In the genomic region with DNA sequence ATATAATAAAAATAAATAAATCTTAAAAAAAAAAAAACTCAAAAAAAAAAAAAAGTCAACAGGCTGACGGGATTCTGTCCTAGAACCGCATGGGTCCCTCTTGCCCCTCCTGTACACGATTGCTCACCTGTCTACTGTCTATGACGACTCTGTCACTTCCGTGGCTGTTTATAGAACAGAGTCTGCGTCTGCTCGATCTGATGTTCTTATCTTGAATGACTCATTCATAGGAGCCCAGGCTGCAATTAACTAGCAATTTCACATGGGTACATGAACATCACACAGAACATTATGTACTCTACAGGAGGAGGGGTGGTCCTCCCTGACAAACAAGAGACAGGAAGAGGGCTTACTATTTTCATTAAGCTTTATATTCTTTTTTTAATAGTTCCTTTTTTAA, we compare ENCODE assay signal across 19 mouse cellular contexts. TPM values are rescaled to one million over a fixed set of nuclear protein-coding genes. Genes with fewer than 3 reads are reported as not detected.
A peak's percentile ranks its signal among the peaks of the same experiment; 100 is the strongest.
DNase-seq lines count a peak whose midpoint lies in the region; ATAC-seq and TF ChIP-seq lines count a peak whose summit lies in the region.
"Had no signal": no experiment of that assay in that cellular context is flagged by ENCODE, and none has a peak within 500 bp of the region (broad histone marks: within the 10 kb centered on the region; RNA-seq: fewer than 3 reads in every experiment).

No protein-coding gene starts in this region.

- WGBS in heart, postnatal 0 days = 20% methylated on average over 7 of the region's 7 CpGs
- 50% methylated on average over 7 of the region's 7 CpGs for WGBS in intestine, embryonic 15.5 days
- WGBS in cerebellum, adult 2 months = 74% methylated on average over 7 of the region's 7 CpGs

- no peak overlapping the region for H3K9ac ChIP-seq in heart, postnatal 0 days (replicated peaks; ENCODE audit: low read depth, low read length)
- H3K9ac ChIP-seq in intestine, embryonic 15.5 days = no peak overlapping the region
- H3K9ac ChIP-seq: hindbrain, embryonic 13.5 days; limb, embryonic 15.5 days had no signal

- DNase-seq in adrenal gland, adult (ENCODE audit: inconsistent age in 2 of 2, low spot score in 1 of 2) = peak; percentile 33 to 55
- no peak for DNase-seq in adrenal gland, adult 18-20 months (ENCODE audit: low spot score in 2 of 2)
- peak; percentile 45 for DNase-seq in heart, postnatal 0 days (ENCODE audit: low spot score)
- DNase-seq in heart, postnatal 14 days = no peak
- DNase-seq in 416B (ENCODE audit: low read depth) = peak; percentile 64
- DNase-seq in cerebellum, adult 2 months = no peak
- DNase-seq in natural killer cell, adult 2 months (ENCODE audit: low spot score in 2 of 2) = no peak
- DNase-seq: cerebellum, adult 8-10 months; gastrocnemius, adult 2 months; lung, postnatal 14 days; thymus, adult 18-20 months; thymus, postnatal 4 days had no signal

- no peaks in the 10 kb centered on the region for H3K27me3 ChIP-seq in heart, postnatal 0 days (ENCODE audit: control insufficient read depth, insufficient read depth, low read length)
- H3K27me3 ChIP-seq in intestine, embryonic 15.5 days (replicated peaks) = no peaks in the 10 kb centered on the region
- no peaks in the 10 kb centered on the region for H3K27me3 ChIP-seq in cerebellum, adult 2 months (ENCODE audit: control insufficient read depth, insufficient read depth, low read length)
- H3K27me3 ChIP-seq: hindbrain, embryonic 13.5 days; limb, embryonic 15.5 days; megakaryocyte, embryonic 14.5 days had no signal

- peak; percentile 68 for TF ChIP-seq EP300 in heart, postnatal 0 days (IDR thresholded peaks at IDR 0.05; ENCODE audit: low read depth)

- no peaks in the 10 kb centered on the region for H3K4me1 ChIP-seq in heart, postnatal 0 days (ENCODE audit: control insufficient read depth, insufficient read depth)
- H3K4me1 ChIP-seq in intestine, embryonic 15.5 days (replicated peaks) = no peaks in the 10 kb centered on the region
- no peaks in the 10 kb centered on the region for H3K4me1 ChIP-seq in cerebellum, adult 2 months (ENCODE audit: control insufficient read depth, insufficient read depth, low read length)
- H3K4me1 ChIP-seq: forebrain, embryonic 10.5 days; hindbrain, embryonic 13.5 days had no signal

- no peaks in the 10 kb centered on the region for H3K36me3 ChIP-seq in heart, postnatal 0 days (replicated peaks; ENCODE audit: control insufficient read depth, insufficient read depth, low read length)
- H3K36me3 ChIP-seq in intestine, embryonic 15.5 days = no peaks in the 10 kb centered on the region

- H3K4me3 ChIP-seq in heart, postnatal 0 days (ENCODE audit: low read depth, low read length) = no peak overlapping the region
- no peak overlapping the region for H3K4me3 ChIP-seq in intestine, embryonic 15.5 days (replicated peaks)
- no peak overlapping the region for H3K4me3 ChIP-seq in cerebellum, adult 2 months (replicated peaks; ENCODE audit: insufficient read depth, low read depth, low read length)
- H3K4me3 ChIP-seq: forebrain, embryonic 10.5 days; gastrocnemius, adult 2 months; hindbrain, embryonic 13.5 days; limb, embryonic 15.5 days; megakaryocyte, embryonic 14.5 days had no signal

- no peak for TF ChIP-seq POLR2A in cerebellum, adult 2 months (IDR thresholded peaks at IDR 0.05; ENCODE audit: borderline replicate concordance, insufficient read depth, low read length)

- intact Hi-C loops in heart, postnatal 14 days (cut with DNase I) = no loop called here

- no peak for TF ChIP-seq CTCF in heart, postnatal 0 days (IDR thresholded peaks at IDR 0.05; ENCODE audit: low read depth)
- TF ChIP-seq CTCF in cerebellum, adult 2 months (IDR thresholded peaks at IDR 0.05; ENCODE audit: borderline replicate concordance, insufficient read depth, low read depth, low read length) = no peak

- H3K27ac ChIP-seq in heart, postnatal 0 days (ENCODE audit: low read depth) = no peak overlapping the region
- H3K27ac ChIP-seq in intestine, embryonic 15.5 days = no peak overlapping the region
- H3K27ac ChIP-seq in cerebellum, adult 2 months (ENCODE audit: insufficient read depth, low read length) = no peak overlapping the region
- H3K27ac ChIP-seq: forebrain, embryonic 10.5 days; gastrocnemius, adult 2 months; hindbrain, embryonic 13.5 days; limb, embryonic 15.5 days had no signal

- H3K9me3 ChIP-seq in heart, postnatal 0 days (replicated peaks; ENCODE audit: control insufficient read depth, low read length) = no peaks in the 10 kb centered on the region
- H3K9me3 ChIP-seq in intestine, embryonic 15.5 days = no peaks in the 10 kb centered on the region
- H3K9me3 ChIP-seq: forebrain, embryonic 10.5 days; hindbrain, embryonic 13.5 days; limb, embryonic 15.5 days; megakaryocyte, embryonic 14.5 days had no signal

- ATAC-seq in heart, postnatal 0 days (ENCODE audit: insufficient read depth, low read depth) = peak; percentile 83
- ATAC-seq in intestine, embryonic 15.5 days = peak; percentile 93
- ATAC-seq: inflammation-experienced regulatory T-cells, adult 6 months; midbrain, embryonic 16.5 days had no signal

- no peak overlapping the region for H3K4me2 ChIP-seq in heart, postnatal 0 days (ENCODE audit: low read depth, low read length)
- no peak overlapping the region for H3K4me2 ChIP-seq in intestine, embryonic 15.5 days (replicated peaks)
- H3K4me2 ChIP-seq: hindbrain, embryonic 13.5 days; limb, embryonic 15.5 days had no signal

RNA-seq across cellular contexts. Expression of a gene that starts 28.5 kb away (rescaled TPM):
- total RNA-seq in adrenal gland, adult 18-20 months (2021) = 10 to 100 TPM; 23.1 to 27.1 TPM
- 0.15 TPM in 1 of 2 replicates, not detected in the other for total RNA-seq in heart, postnatal 0 days (2014; rRNA removed; ENCODE audit: low replicate concordance)
- 3.1 and 3.3 TPM in 2 replicates for polyA plus RNA-seq in heart, postnatal 0 days (2015; fragmentation: Nextera tagmentation; extraction: Ambion mirVana)
- total RNA-seq in heart, postnatal 14 days (2021) = 1 to 10 TPM; 2.8 to 4.8 TPM
- 4.6 and 4.9 TPM in 2 replicates for polyA plus RNA-seq in intestine, embryonic 15.5 days (2015; fragmentation: Nextera tagmentation; extraction: Ambion mirVana)
- polyA plus RNA-seq in cerebellum, adult 2 months (2012; rRNA removed) = 45.7 and 46.9 TPM in 2 replicates

RNA-seq across cellular contexts. Expression of a gene that starts 40.5 kb away (rescaled TPM):
- 10 to 100 TPM; 69.6 to 88.7 TPM for total RNA-seq in adrenal gland, adult 18-20 months (2021)
- 27.9 and 54.3 TPM in 2 replicates for total RNA-seq in heart, postnatal 0 days (2014; rRNA removed; ENCODE audit: low replicate concordance)
- polyA plus RNA-seq in heart, postnatal 0 days (2015; fragmentation: Nextera tagmentation; extraction: Ambion mirVana) = 24.0 and 26.9 TPM in 2 replicates
- total RNA-seq in heart, postnatal 14 days (2021) = 10 to 100 TPM; 40.0 to 46.0 TPM
- polyA plus RNA-seq in intestine, embryonic 15.5 days (2015; fragmentation: Nextera tagmentation; extraction: Ambion mirVana) = 34.4 and 38.3 TPM in 2 replicates
- polyA plus RNA-seq in cerebellum, adult 2 months (2012; rRNA removed) = 34.3 and 37.3 TPM in 2 replicates

RNA-seq across cellular contexts. Expression of a gene that starts 48.0 kb away (rescaled TPM):
- total RNA-seq in adrenal gland, adult 18-20 months (2021) = 10 to 100 TPM; 19.8 to 19.9 TPM
- 16.3 and 24.2 TPM in 2 replicates for total RNA-seq in heart, postnatal 0 days (2014; rRNA removed; ENCODE audit: low replicate concordance)
- 8.0 and 8.1 TPM in 2 replicates for polyA plus RNA-seq in heart, postnatal 0 days (2015; fragmentation: Nextera tagmentation; extraction: Ambion mirVana)
- 10 to 100 TPM; 20.3 to 21.6 TPM for total RNA-seq in heart, postnatal 14 days (2021)
- polyA plus RNA-seq in intestine, embryonic 15.5 days (2015; fragmentation: Nextera tagmentation; extraction: Ambion mirVana) = 22.2 and 25.3 TPM in 2 replicates
- 27.2 and 27.6 TPM in 2 replicates for polyA plus RNA-seq in cerebellum, adult 2 months (2012; rRNA removed)

Comparison
In these comparisons a context has a peak if more than half of its experiments do, and no peak if none do; other contexts are left out.
1. DNase-seq: peak in adrenal gland, adult (2 of 2), heart, postnatal 0 days (single experiment) and 416B (single experiment); none in adrenal gland, adult 18-20 months (0 of 2), heart, postnatal 14 days (0 of 2), cerebellum, adult 2 months (0 of 2) and natural killer cell, adult 2 months (0 of 2).
2. RNA of a gene that starts 28.5 kb away (total RNA-seq): 23.1 to 27.1 TPM in adrenal gland, adult 18-20 months; 2.8 to 4.8 TPM in heart, postnatal 14 days and 0.15 TPM in heart, postnatal 0 days; every median in the first group is over 4 times any median in the second.